Mouse (Mus musculus): ENCODE measurements around the gene Adgra1. TPM values are rescaled to one million over a fixed set of nuclear protein-coding genes. Genes with fewer than 3 reads are reported as not detected.
A peak's percentile ranks its signal among the peaks of the same experiment; 100 is the strongest.

The Adgra1 gene
- total RNA-seq, 2 experiments from 2014 or later, result 59.2 to 61.7 TPM

- peak; percentile 82 to 84 for DNase-seq (ENCODE audit: extremely low spot score in 1 of 2, low spot score in 2 of 2)
- H3K27ac ChIP-seq, result peak within 1 kb of the TSS; percentile 87
- H3K4me3 ChIP-seq, result peak within 1 kb of the TSS; percentile 79
- intact Hi-C loops (cut with DNase I), result no loop called here
- TF ChIP-seq CTCF (IDR thresholded peaks at IDR 0.05), result no peak; the same call in 1 of the 2 replicates
These were observed 60.9 kb downstream of the Adgra1 start, which contains the start of gene Kndc1 for GRCm38 (mm10) chr7:139894655-139895557. Kndc1 (plus strand) TSS chr7:139894696.

- TF ChIP-seq CTCF (IDR thresholded peaks at IDR 0.05), result no peak
- Histone ChIP-seq H3K4me3 (peak overlapping the region; percentile 79), H3K27ac (peak overlapping the region; percentile 87)
- no peak for DNase-seq (ENCODE audit: extremely low spot score in 1 of 2, low spot score in 2 of 2)
- intact Hi-C loops (cut with DNase I), result no loop called here
These were observed 62.3 kb downstream of the Adgra1 start for GRCm38 (mm10) chr7:139896271-139896670.

GRCm38 (mm10) chr7:139896796-139897195 lies 62.8 kb downstream of the Adgra1 start:
- intact Hi-C loops (cut with DNase I), result no loop called here
- DNase-seq (ENCODE audit: extremely low spot score in 1 of 2, low spot score in 2 of 2), result no peak
- H3K4me3 ChIP-seq, result peak overlapping the region; percentile 79; the same call in 1 of the 2 replicates
- no peak for TF ChIP-seq CTCF (IDR thresholded peaks at IDR 0.05)
- H3K27ac ChIP-seq, result peak overlapping the region; percentile 87

DNA sequence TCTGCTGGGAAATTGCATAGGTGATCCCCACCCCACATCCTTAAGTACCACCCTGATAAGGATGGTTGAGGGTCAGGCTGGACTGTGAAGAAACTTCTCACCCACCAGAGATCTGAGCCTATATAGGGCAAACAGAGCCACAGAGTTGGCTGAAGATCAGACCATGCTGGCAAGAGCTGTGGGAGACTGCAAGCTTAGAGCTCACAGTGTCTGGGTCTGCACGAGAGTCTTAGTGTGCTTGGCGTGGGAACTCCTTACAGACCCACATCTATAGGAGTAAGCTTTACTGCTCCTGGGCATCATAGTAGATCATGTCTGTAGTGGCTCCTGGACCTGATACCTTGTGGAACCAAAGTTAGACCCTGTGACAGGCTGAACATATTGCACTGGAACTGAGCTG lies 64.6 kb downstream of the Adgra1 start:
- intact Hi-C loops (cut with DNase I), result no loop called here
- peak overlapping the region; percentile 71 for H3K27ac ChIP-seq
- DNase-seq (ENCODE audit: extremely low spot score in 1 of 2, low spot score in 2 of 2), result no peak
- TF ChIP-seq CTCF (IDR thresholded peaks at IDR 0.05), result no peak
- H3K4me3 ChIP-seq, result no peak overlapping the region

DNA sequence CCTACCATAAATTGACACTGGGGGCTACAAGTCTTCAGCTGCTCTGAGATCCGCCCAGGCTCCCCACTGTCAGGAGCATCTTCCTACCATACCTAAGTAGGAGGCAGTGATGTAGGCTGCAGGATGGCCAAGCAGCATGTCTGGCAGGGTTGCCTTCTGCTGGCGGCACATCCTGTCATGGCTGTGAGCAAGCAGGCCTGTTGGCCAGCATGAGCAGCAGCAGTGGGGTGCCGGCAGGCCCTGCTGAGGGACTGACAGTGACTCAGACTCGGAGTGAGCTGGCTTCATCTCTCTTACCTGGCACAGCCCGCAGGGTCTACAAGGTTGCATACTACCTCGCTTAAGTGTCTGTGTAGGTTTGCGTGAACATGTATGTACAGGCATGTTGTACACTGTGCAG lies 65.5 kb downstream of the Adgra1 start:
- DNase-seq (ENCODE audit: extremely low spot score in 1 of 2, low spot score in 2 of 2), result peak in 1 of 2 experiments; percentile 55
- intact Hi-C loops (cut with DNase I), result no loop called here
- peak overlapping the region; percentile 71 for H3K27ac ChIP-seq
- no peak for TF ChIP-seq CTCF (IDR thresholded peaks at IDR 0.05)
- no peak overlapping the region for H3K4me3 ChIP-seq

- no peak overlapping the region for H3K27ac ChIP-seq
- DNase-seq (ENCODE audit: extremely low spot score in 1 of 2, low spot score in 2 of 2), result no peak
- TF ChIP-seq CTCF (IDR thresholded peaks at IDR 0.05), result no peak
- intact Hi-C loops (cut with DNase I), result loop anchor here (10.0 kb wide), 2 partner anchors 94 to 164 kb away; partner anchors contain the start of gene Adam8
- no peak overlapping the region for H3K4me3 ChIP-seq
These were observed 66.5 kb downstream of the Adgra1 start for GRCm38 (mm10) chr7:139900456-139900855.

DNA sequence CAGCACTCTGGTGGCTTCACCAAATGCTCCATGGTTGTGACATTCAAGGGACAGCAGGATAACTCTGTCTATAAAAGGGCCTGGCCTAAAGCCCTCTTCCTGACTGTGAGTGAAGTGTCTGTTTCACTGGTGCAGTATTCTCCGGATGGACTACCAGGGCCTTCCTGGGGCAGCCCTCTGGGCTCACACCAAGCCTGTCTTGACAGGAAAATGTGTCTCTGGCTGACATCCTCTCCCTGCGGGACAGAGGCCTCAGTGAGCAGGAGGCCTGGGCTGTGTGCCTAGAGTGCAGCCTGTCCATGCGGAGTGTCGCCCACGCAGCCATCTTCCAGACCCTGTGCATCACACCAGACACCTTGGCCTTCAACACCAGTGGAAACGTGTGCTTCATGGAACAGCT lies 66.9 kb downstream of the Adgra1 start:
- no peak for TF ChIP-seq CTCF (IDR thresholded peaks at IDR 0.05)
- H3K4me3 ChIP-seq, result no peak overlapping the region
- DNase-seq (ENCODE audit: extremely low spot score in 1 of 2, low spot score in 2 of 2), result no peak
- intact Hi-C loops (cut with DNase I), result loop anchor here (10.0 kb wide), 2 partner anchors 94 to 164 kb away; partner anchors contain the start of gene Adam8
- no peak overlapping the region for H3K27ac ChIP-seq

GRCm38 (mm10) chr7:139901981-139902380 lies 68.0 kb downstream of the Adgra1 start:
- DNase-seq (ENCODE audit: extremely low spot score in 1 of 2, low spot score in 2 of 2), result no peak
- intact Hi-C loops (cut with DNase I), result loop anchor here (10.0 kb wide), 2 partner anchors 93 to 163 kb away; partner anchors contain the start of gene Adam8
- Histone ChIP-seq H3K4me3 (no peak overlapping the region), H3K27ac (no peak overlapping the region)
- TF ChIP-seq CTCF (IDR thresholded peaks at IDR 0.05), result no peak

- intact Hi-C loops (cut with DNase I), result loop anchor here (10.0 kb wide), 2 partner anchors 90 to 160 kb away; partner anchors contain the start of gene Adam8
- H3K4me3 ChIP-seq, result no peak overlapping the region
- no peak for TF ChIP-seq CTCF (IDR thresholded peaks at IDR 0.05)
- DNase-seq (ENCODE audit: extremely low spot score in 1 of 2, low spot score in 2 of 2), result no peak
- H3K27ac ChIP-seq, result no peak overlapping the region
These were observed 71.3 kb downstream of the Adgra1 start for GRCm38 (mm10) chr7:139905261-139905660.

- H3K4me3 ChIP-seq, result no peak overlapping the region
- intact Hi-C loops (cut with DNase I), result loop anchor here (10.0 kb wide), 2 partner anchors 89 to 159 kb away; partner anchors contain the start of gene Adam8
- peak; percentile 56 for TF ChIP-seq CTCF (IDR thresholded peaks at IDR 0.05)
- peak in 1 of 2 experiments; percentile 39 for DNase-seq (ENCODE audit: extremely low spot score in 1 of 2, low spot score in 2 of 2)
- H3K27ac ChIP-seq, result no peak overlapping the region
These were observed 71.7 kb downstream of the Adgra1 start for GRCm38 (mm10) chr7:139905661-139906060.

GRCm38 (mm10) chr7:139908176-139908575 lies 74.2 kb downstream of the Adgra1 start:
- Histone ChIP-seq H3K27ac (no peak overlapping the region), H3K4me3 (no peak overlapping the region)
- intact Hi-C loops (cut with DNase I), result loop anchor here (10.0 kb wide), 2 partner anchors 87 to 157 kb away; partner anchors contain the start of gene Adam8
- no peak for TF ChIP-seq CTCF (IDR thresholded peaks at IDR 0.05)
- DNase-seq (ENCODE audit: extremely low spot score in 1 of 2, low spot score in 2 of 2), result no peak

GRCm38 (mm10) chr7:139909469-139909868 lies 75.5 kb downstream of the Adgra1 start:
- H3K4me3 ChIP-seq, result no peak overlapping the region
- intact Hi-C loops (cut with DNase I), result loop anchor here (10.0 kb wide), 2 partner anchors 85 to 155 kb away; partner anchors contain the start of gene Adam8
- TF ChIP-seq CTCF (IDR thresholded peaks at IDR 0.05), result no peak
- H3K27ac ChIP-seq, result no peak overlapping the region
- DNase-seq (ENCODE audit: extremely low spot score in 1 of 2, low spot score in 2 of 2), result no peak
